Mouse (Mus musculus): ENCODE results near the gene Trappc3. TPM values are rescaled to one million over a fixed set of nuclear protein-coding genes. Genes with fewer than 3 reads are reported as not detected.
A peak's percentile ranks its signal among the peaks of the same experiment; 100 is the strongest.
"Not testable (repeated sequence)": the region's sequence is repeated elsewhere in the genome, so short reads cannot be mapped to it uniquely, and the experiment has no call there.

The Trappc3 gene
- total RNA-seq (2021): 10 to 100 TPM; 15.9 to 17.9 TPM
- long read RNA-seq, experiment 1, partial matches to known transcripts: 1 of 11 reads
- long read RNA-seq, experiment 1, other reads (novel, unspliced or antisense): 7 of 11 reads
- long read RNA-seq, experiment 2, transcript Trappc3-201 (5 exons, 1,336 nt): major isoform, 6 of 15 reads
- long read RNA-seq, experiment 2, partial matches to known transcripts: 4 of 15 reads
- long read RNA-seq, experiment 2, other reads (novel, unspliced or antisense): 5 of 15 reads

DNA sequence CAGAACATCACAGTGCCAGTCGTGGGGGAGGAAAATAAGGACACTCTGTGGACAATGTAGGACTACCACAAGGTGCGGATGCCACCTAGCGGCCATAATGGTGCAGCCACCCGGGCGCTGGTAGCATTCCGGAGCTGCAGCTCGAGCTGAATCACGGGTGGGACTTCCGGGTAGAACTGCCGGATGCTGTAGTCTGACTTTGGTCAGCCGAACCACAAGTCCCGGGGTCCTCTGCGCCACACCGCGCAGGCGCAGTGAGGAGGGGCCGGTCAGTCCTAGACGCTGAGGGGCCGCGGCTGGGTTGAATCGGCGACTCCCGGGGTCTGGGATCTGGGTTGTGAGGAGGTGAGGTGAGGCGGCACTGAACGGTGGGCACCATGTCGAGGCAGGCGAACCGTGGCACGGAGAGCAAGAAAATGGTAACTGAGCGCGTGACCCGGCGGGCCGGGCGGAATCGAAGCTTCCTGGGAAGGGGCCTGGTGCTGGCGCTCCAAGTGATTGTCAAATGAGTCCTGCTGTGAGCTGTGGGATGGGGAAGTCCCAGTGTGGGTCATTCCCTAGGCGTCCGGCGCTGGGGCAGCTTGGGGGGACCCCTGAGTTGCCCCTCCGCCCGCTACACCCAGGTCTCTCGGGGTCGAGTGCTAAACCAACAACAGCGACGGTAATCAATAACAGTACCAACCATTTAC lies at the start of gene Trappc3:
Gene Trappc3, plus strand, starts transcription at position 207 of the 689 bp plus-strand sequence.
- intact Hi-C loops (cut with DNase I): loop anchor here (10.0 kb wide), 1 partner anchor 177 kb away; no protein-coding TSS in a partner anchor
- DNase-seq: peak; percentile 99 to 100

DNA sequence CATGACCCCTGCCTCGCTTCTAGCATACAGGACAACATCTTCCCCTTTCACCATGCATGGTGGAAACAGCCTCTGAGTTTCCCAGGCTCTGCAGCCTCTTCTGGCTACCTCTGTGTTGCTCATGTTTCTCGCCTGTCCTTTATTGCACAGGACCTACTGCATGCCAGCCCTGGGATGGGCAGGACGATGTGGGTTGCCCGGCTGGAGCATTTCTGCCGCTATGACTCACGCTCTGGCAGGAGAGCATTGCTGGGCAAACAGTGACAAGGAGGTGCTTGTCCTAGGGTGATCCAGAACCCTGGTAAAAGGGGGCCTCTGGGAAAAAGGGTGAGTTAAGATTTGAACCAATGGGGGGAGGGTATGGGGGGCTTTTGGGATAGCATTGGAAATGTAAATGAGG lies 44.4 kb upstream of the Trappc3 start:
- intact Hi-C loops (cut with DNase I): no loop called here
- DNase-seq: peak in 1 of 2 experiments; percentile 56

DNA sequence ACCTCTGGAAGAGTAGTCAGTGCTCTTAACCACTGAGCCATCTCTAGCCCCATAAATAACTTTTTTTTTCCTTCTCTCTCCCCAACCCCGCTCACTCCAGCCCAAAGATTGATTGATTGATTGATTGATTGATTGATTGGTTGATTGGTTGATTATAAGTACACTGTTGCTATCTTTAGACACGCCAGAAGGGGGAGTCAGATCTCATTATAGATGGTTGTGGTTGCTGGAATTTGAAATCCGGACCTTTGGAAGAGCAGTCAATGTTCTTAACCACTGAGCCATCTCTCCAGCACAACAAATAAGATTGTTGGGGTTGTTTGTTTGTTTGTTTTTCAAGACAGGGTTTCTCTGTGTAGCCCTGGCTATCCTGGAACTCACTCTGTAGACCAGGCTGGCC lies 42.6 kb upstream of the Trappc3 start:
- DNase-seq; intact Hi-C loops (cut with DNase I): not testable (repeated sequence)

DNA sequence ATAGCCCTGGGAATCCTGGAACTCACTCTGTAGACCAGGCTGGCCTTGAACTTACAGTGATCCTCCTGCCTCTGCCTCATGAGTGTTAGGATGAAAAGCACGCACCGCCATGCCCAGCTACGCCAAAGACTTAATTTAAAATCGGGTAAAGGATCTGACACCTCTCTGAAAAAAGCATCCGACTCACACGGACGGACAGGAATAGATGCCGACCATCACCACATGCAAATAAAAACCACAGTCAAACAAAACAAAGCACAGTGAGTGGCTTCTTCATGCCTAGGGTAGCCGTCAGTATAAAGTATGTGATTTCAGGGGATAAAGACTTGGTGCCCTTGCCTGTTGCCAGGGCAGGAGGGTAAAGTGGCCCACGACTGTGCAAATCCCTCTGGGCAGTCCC lies 42.1 kb upstream of the Trappc3 start:
- DNase-seq: no peak
- intact Hi-C loops (cut with DNase I): no loop called here

DNA sequence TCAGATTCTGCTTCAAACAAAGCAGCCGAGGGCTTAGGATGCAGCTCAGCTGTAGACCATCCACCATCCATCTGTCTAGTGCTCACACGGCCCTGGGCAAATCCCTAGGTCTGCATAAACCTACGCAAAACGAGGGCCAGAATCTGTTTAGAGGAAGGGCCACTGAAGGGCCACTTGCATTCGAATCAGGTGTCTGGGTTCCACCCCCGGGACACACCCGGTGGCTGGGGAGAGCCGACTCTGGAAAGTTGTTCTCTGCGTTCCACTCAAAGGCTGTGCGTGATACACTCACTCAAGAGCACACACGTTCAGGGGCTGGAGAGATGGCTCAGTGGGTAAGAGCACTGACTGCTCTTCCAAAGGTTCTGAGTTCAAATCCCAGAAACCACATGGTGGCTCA lies 39.5 kb upstream of the Trappc3 start:
- DNase-seq: no peak
- intact Hi-C loops (cut with DNase I): no loop called here

DNA sequence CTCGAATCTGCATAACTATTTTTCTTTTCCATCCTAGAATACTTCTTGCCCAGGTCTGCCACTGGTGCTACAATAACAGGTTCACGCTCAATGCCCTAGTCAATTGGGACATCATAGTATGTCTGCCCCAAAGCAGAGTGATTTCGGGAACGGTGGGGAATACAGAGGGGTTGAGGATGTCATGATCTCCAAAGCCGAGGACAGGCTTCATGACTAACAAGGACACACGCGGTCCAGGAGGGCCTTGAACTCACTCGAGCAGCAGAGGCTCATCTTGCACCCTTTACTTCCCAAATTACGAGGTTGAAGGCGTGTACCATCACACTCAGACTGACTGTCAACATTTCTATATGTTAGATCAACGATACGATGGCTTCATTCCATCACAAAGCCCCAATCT lies 35.5 kb upstream of the Trappc3 start:
- DNase-seq: no peak
- intact Hi-C loops (cut with DNase I): loop anchor here (1.0 to 5.0 kb wide), 3 partner anchors 35 to 86 kb away; no protein-coding TSS in a partner anchor

DNA sequence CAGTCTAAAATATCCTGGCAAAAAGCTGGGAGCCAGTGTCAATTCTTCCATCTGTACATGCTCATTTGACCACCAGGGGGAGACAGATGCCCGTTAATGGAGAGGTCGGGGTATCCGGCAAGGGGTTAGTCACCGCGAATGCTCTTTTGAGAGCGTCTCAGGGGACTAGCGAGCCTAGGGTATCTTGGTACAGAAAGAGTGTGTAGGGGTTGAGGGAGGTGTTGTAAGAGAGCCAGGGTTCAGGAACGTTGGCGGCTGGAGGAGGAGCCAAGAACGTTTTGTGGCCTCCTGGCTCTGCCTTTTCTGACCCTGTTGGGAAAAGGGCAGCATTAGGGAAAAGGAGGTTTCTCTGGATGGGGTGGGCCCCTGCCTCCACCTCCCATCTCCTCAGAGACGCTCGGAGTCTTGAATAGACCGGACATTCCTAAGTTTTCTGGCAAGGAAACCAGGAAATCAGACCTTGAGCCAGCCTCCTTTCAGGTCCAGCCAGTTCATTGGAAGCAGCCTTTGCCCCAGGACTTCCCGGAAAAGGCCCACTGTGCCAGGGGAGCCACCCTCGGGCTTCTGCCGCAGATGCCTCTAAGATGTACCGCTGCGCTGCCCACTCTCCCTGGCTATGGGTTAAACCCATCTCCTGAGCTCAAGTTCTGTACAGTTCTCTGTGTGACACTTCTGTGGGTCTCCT lies 34.9 kb upstream of the Trappc3 start:
- intact Hi-C loops (cut with DNase I): loop anchor here (1.0 to 5.0 kb wide), 3 partner anchors 34 to 85 kb away; no protein-coding TSS in a partner anchor
- DNase-seq: peak; percentile 78 to 91

DNA sequence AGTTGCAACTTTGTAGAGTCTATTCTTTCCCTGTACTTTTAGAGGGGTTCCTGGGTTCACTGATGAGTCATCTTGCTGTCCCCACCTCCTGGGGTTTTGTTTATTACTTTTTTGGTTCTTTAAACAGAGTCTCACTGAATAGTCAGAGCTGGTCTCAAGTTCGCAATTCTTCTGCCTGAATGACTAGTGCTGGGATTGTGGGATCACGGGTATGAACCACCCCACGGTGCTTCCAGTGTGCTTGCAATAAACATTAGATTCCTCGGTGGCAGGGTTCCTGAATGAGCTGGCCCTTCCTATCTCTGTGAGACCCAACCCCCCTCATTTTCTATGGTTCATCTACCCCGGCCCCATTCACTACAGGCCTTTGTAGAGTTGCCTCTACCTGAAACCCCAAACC lies 34.0 kb upstream of the Trappc3 start:
- intact Hi-C loops (cut with DNase I): loop anchor here (5.0 kb wide), 2 partner anchors 46 to 84 kb away; no protein-coding TSS in a partner anchor
- no peak for DNase-seq

DNA sequence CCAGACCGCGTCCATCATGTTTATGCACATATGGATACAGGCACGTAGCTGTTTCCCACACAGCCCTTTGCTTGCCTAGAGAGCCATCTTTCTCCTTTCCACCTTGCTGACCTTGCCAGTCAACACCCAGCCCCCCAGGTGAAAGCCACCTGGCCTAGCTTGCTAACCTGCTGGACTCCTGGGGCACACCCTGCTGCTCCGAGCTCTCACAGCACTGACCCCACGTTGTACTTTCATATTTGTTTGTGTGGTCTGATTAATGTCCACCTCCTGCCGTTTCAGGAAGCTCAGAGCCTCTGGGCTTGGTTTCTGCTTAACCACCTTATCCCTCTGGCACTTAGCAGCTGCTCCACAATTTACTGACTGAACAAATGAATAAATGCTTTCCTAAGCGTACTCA lies 32.2 kb upstream of the Trappc3 start:
- DNase-seq: no peak
- intact Hi-C loops (cut with DNase I): loop anchor here (5.0 kb wide), 2 partner anchors 48 to 82 kb away; no protein-coding TSS in a partner anchor

DNA sequence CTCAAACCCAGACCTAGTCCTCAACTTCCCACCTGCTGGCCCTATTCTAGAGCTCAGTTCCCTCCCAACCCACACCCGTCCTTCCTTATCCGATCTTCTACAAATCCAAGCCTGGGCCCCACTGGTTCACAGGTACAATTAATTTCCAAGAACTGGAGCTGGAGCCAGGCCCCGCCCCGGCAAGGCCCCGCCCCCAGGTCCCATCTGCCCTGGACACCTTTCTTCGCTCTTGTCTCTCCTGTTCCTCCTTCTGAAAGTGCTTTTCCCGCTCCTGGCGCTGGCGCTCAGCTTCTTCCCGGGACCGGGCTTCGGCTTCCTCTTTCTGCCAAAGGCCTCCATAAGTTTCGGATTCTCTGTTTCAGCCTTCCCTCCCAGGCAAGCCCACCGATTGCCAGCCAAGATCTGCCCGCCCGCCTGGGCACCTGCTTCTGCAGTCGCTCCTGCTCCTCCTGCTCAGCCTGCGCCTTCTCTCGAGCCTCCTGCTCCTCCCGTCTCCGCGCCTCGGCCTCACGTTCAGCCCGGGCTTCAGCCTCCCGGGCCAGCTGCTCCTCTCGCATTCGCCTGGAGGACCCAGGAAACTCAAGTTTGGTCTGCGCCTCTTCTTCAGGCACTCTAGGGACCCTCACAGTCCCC lies 28.3 kb upstream of the Trappc3 start:
- intact Hi-C loops (cut with DNase I): no loop called here
- no peak for DNase-seq

DNA sequence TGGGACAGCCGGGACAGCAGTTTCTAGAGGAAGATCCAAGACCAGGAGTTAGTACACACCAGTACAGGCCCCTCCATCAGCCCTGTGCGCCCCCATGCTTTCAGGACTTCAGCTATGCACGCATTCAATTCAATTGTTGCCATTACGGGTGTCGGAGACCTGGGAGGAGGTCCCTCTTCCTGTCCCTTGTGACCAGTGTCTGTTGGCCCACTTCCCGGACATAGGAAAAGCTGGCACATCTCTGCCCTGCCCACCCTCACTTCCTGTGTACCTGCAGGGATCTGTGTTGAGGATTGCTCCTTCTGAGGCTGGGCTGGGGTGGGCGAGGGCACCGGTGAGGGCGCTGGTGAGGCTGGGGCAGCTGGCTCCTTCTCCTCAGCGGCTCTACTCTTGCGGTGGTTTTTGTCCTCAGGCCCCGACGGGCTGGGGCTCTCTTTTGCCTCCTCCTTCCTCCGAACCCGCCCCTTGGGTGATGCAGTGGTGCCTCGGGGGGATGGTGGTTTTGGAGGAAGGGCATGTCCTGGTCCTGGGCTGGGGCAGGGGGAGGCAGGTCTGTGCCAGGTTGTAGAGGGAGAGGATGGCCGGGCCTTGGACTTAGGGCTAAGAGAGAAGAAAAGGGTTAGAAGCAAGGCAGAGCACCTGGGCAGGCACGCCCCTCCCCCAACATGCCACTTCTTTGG lies 27.5 kb upstream of the Trappc3 start:
- no peak for DNase-seq
- intact Hi-C loops (cut with DNase I): no loop called here

DNA sequence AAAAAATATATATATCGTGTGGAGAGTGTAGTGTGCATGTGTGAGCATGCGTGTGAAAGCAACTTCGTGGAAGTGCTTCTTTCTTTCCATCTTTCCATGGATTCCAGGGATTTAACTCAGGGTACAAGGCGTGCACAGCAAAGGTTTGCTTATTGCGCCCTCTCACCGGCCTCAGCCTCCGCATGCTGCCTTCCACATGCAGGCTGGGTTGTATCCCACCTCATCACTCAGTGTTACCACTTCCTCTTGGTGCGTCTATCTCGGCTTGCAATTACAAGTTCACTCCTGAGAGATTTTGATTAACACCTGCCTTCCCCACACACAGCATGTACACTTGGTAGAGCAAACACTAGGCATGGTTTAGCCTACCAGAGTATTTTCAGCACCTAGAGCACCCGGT lies 26.9 kb upstream of the Trappc3 start:
- intact Hi-C loops (cut with DNase I): no loop called here
- DNase-seq: no peak

DNA sequence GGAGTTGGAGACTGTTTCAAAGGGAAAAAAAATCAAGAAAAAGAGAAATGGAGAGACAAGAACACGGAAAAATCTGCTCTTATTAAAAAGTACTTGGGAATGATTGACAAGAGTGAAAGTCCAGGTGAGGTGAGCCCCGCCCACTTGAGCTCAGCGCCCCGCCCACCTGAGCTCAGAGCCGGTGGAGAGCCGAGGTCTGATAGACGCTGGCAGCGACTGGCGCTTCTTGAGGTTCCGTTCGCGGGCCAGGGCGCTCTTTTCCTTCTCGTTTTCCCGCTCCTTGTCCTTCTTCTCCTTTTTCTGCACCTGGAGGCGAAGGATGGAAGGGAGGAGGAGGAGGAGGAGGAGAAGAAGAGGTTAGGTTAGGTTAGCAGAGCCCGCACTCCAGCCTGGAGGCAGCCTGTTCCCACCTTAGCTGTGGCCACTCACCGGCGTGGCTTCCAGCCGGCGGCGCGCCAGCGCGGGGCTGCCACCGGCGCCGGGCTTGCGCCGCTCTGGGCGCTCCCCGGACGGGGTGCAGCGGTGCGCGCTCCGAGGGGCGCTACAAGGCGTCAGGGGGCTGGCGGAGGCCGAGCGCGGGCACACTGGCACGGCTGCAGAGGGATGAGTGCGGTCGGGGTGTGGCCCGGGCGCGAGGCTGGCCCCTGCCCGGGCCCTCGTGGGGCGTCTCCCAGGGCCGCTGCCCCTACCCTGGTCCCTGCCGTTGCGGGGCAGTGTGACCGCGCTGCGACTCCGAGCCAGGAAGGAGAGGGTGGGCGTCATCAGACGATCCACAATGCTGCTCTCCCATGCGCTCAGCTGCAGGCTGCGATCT lies 25.5 kb upstream of the Trappc3 start:
- DNase-seq: no peak
- intact Hi-C loops (cut with DNase I): no loop called here

DNA sequence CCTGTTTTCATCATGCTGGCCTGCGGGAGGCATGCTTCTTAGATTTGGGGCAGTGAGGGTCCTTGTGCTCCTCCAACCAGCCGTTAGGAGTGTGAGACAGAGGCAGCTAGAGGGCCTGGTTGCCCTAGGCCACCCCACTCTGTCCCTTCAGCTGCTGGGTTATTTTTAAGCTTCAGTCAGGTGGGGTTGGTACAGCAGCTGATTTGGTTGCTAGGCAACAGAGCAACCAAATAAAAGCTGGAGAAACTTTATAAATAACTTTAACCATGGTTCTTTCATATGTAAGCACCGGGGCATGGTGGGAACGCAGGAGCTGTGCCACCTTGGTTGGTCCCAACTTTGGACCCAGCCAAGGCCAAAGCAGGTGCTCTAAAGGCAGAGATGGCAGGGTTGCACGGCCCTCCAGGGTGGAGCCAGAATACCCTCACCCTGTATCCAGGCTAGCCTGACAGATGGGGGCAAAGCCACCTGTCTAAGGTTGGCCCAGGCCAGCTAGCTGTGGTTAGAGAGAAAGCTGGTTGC lies 24.3 kb upstream of the Trappc3 start:
- DNase-seq: no peak

DNA sequence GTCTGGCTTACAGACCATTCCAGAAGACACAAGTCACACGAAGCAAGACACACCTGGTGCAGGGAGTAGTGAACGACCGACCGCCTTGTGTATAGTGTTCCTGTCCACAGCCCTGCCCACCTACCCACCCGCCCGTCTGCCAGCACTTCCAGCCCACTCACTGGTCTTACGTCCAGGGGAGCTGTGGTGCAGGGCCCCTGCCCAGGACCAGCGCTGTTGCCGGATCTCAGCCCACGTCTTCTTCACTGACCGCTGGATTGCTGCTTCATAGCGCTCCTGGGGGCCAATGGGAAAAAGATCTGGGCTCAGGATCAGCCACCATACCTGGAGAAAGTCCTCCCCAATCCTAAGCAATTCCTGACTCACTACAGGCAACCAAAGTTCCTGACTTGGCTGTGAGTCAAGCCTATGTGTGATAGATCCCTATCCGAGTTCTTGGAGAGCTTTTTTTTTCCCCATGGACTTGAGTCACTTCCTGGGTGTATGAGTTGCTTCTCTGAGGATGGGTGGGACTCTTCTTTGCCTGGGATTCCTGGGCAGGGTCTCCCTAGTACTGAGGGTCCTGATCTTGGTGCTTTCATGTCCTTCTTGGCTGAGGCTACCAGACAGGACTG lies 22.2 kb upstream of the Trappc3 start:
- intact Hi-C loops (cut with DNase I): loop anchor here (2.0 kb wide), 1 partner anchor 17 kb away; the partner anchor contains the start of gene Map7d1
- no peak for DNase-seq

More for the DNA sequence above, 24.3 kb upstream of the Trappc3 start:
- intact Hi-C loops (cut with DNase I): loop anchor here (2.0 kb wide), 1 partner anchor 19 kb away; the partner anchor contains the start of gene Map7d1

DNA sequence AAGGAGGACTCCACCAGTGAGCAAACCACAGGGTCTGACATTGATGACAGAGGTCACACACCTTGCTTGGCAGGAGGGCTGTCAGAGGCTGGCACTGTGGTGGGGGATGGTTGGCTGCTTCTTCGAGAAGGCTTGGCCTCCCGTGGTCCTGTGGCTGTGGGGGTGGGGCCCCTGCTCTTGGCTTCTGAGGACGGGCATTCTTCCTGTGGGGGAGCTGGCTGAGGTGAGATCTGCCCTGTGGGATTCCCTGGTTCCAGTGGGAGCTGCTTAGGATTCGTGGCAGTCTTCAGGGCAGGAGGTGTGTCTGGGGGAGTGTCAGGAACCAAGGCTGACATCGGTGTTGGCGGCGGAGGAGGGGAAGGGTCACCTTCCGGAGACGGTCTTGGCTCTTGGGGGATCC lies 20.2 kb upstream of the Trappc3 start:
- no peak for DNase-seq
- intact Hi-C loops (cut with DNase I): no loop called here

DNA sequence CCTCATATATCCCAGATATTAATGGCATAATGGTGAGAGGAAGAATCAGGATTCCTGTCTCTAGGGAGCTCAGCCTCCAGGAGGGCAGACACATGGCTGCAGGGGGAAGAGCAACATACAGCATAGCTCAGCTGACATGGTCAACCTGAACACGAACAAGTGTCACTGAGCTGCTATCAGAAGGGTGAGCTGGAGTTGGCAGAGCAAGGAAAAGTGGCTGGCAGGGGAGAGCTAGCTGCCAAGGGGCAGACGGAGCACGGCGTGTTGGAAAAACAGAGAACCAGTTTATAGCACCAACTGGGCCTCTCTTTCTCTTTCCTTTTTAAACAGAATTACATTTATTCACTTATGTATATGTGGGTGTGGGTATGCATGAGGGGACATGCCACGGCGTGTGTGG lies 19.6 kb upstream of the Trappc3 start:
- DNase-seq: no peak
- intact Hi-C loops (cut with DNase I): no loop called here

DNA sequence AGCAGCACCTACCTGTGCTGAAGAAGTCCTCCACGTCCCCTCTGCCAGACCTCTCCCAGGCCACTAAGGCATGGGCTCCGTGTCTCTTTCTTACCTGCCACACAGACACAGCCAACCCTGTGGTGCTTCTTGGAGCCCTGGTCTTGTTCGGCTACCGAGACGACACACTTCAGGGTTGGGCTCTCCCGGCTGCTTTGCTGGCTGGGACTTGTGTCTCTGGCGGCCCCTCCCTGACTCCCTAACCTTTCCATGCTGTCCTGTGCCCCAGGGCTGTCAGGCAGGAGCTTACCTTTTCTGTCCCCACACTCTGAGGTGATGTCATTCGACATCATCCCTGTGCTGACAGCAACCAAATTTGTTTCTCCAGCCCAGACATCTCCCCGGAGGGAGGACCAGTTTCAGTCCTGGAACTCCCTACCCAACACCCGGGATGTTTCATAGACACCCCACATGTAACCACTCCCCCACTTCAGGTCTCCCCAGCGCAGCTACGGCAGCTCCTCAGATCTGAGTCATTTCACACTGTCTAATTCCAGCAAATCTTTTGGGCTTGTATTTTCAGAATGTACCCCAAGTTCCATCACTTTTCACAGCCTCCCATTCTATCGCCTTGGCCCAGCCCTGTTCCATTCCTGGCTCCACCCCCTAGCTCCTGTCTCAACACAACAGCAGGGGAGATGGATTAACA lies 15.8 kb upstream of the Trappc3 start:
- intact Hi-C loops (cut with DNase I): no loop called here
- DNase-seq: no peak
